8 mouse cellular contexts compared by ENCODE assay signal in the genomic region with DNA sequence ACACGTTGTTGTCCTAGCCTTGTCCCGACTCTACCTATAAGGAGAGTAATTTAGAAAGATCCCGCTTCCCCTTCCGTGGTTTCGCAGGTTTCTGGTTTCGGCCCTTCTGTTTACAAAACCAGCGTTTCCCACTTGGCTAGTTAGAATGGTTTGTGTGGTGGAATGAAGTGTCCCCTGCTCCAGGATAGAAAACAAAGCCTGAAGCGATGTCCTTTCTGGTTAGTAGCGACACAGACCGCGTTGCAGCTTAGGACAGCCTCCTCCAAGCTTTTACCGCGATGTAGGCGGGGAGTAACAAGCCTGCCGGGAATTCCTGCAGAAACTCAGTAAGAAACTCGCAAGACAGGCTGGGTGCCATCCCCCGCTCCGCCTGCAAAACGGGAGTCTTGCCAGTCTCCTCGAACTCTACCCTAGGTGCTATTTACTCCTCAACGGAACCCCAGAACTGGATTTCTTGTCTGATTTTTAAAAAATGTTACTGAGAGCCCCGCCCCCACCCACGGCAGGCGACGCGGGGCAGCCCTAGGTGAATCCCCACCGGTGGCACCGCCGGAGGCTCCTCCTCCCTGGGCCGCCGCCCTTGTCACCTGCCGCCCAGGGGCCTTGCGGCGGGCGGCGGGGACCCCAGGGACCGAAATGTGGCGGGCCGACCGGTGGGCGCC. TPM values are rescaled to one million over a fixed set of nuclear protein-coding genes. Genes with fewer than 3 reads are reported as not detected.
DNase-seq lines count a peak whose midpoint lies in the region; ATAC-seq and TF ChIP-seq lines count a peak whose summit lies in the region.

A gene (plus strand): TSS at position 382 of the 662 bp plus-strand sequence.

- no peak for TF ChIP-seq POLR2A in thymus, adult 2 months (IDR thresholded peaks at IDR 0.05; ENCODE audit: control insufficient read depth, extremely low read depth, insufficient read depth, low read length, poor library complexity)

- no peak for TF ChIP-seq CTCF in thymus, adult 2 months (IDR thresholded peaks at IDR 0.05; ENCODE audit: borderline replicate concordance, control insufficient read depth, extremely low read depth, insufficient read depth, low read length, poor library complexity)

- H3K27ac ChIP-seq in thymus, adult 2 months (ENCODE audit: control insufficient read depth, insufficient read depth, low read length): no peak within 1 kb of the TSS
- peak within 1 kb of the TSS; percentile 81 for H3K27ac ChIP-seq in forebrain, embryonic 10.5 days
- no peak within 1 kb of the TSS for H3K27ac ChIP-seq in hindbrain, embryonic 13.5 days
- no peak within 1 kb of the TSS for H3K27ac ChIP-seq in macrophage

- WGBS in thymus, adult 2 months: 2% methylated on average over 41 of the region's 41 CpGs
- WGBS in forebrain, embryonic 10.5 days: under 1% methylated on average over 41 of the region's 41 CpGs
- WGBS in hindbrain, embryonic 13.5 days: 1% methylated on average over 41 of the region's 41 CpGs
- WGBS in macrophage (ENCODE audit: missing documents): 1% methylated on average over 39 of the region's 41 CpGs

- no peaks in the 10 kb centered on the region for H3K36me3 ChIP-seq in thymus, adult 2 months (ENCODE audit: control insufficient read depth, insufficient read depth, low read length)
- H3K36me3 ChIP-seq in forebrain, embryonic 10.5 days (replicated peaks): no peaks in the 10 kb centered on the region
- no peaks in the 10 kb centered on the region for H3K36me3 ChIP-seq in hindbrain, embryonic 13.5 days
- no peaks in the 10 kb centered on the region for H3K36me3 ChIP-seq in macrophage (ENCODE audit: inconsistent target)

- H3K4me3 ChIP-seq in thymus, adult 2 months (ENCODE audit: control insufficient read depth, insufficient read depth, low read length): peak within 1 kb of the TSS; percentile 25
- peak within 1 kb of the TSS; percentile 76 for H3K4me3 ChIP-seq in forebrain, embryonic 10.5 days
- peak within 1 kb of the TSS; percentile 49 for H3K4me3 ChIP-seq in hindbrain, embryonic 13.5 days
- peak within 1 kb of the TSS; percentile 17; the same call in 1 of the 2 replicates for H3K4me3 ChIP-seq in macrophage (ENCODE audit: inconsistent target)

- peaks cover 28% of the 10 kb centered on the region for H3K27me3 ChIP-seq in thymus, adult 2 months (ENCODE audit: control insufficient read depth, insufficient read depth, low read length)
- H3K27me3 ChIP-seq in forebrain, embryonic 10.5 days (ENCODE audit: poor library complexity, severe bottlenecking): peaks cover 65% of the 10 kb centered on the region
- H3K27me3 ChIP-seq in hindbrain, embryonic 13.5 days: peaks cover 72% of the 10 kb centered on the region

- no peak for ATAC-seq in hindbrain, embryonic 13.5 days (ENCODE audit: low FRiP score)

- no peaks in the 10 kb centered on the region for H3K79me2 ChIP-seq in macrophage (ENCODE audit: inconsistent target)

- H3K9ac ChIP-seq in hindbrain, embryonic 13.5 days: peak within 1 kb of the TSS; percentile 68

- DNase-seq in thymus, adult 2 months: peak; percentile 13
- no peak for DNase-seq in thymus, postnatal 14 days
- DNase-seq in forebrain, embryonic 10.5 days (ENCODE audit: extremely low spot score, low spot score): peak; percentile 52
- peak; percentile 51 to 62 for DNase-seq in left cerebral cortex, adult 18-20 months (ENCODE audit: low spot score in 2 of 2)
- peak; percentile 46 for DNase-seq in right cerebral cortex, postnatal 14 days
- DNase-seq in thymus, adult 18-20 months: no peak

- H3K9me3 ChIP-seq in forebrain, embryonic 10.5 days: no peaks in the 10 kb centered on the region
- H3K9me3 ChIP-seq in hindbrain, embryonic 13.5 days: no peaks in the 10 kb centered on the region

- H3K4me2 ChIP-seq in hindbrain, embryonic 13.5 days: peak within 1 kb of the TSS; percentile 88

- H3K4me1 ChIP-seq in thymus, adult 2 months (replicated peaks; ENCODE audit: control insufficient read depth, insufficient read depth, low read length): peaks cover 5% of the 10 kb centered on the region; the same call in 1 of the 2 replicates
- H3K4me1 ChIP-seq in forebrain, embryonic 10.5 days: peaks cover 23% of the 10 kb centered on the region
- peaks cover 13% of the 10 kb centered on the region for H3K4me1 ChIP-seq in hindbrain, embryonic 13.5 days (replicated peaks)

RNA-seq across cellular contexts. Expression of the gene that starts here (rescaled TPM):
- 2.0 and 2.5 TPM in 2 replicates for polyA plus RNA-seq in thymus, adult 2 months (2012; rRNA removed)
- 0.37 and 0.61 TPM in 2 replicates for polyA plus RNA-seq in forebrain, embryonic 10.5 days (2016; fragmentation: Nextera tagmentation; extraction: Ambion mirVana)
- 0.14 and 0.42 TPM in 2 replicates for polyA plus RNA-seq in hindbrain, embryonic 13.5 days (2015; fragmentation: Nextera tagmentation; extraction: Ambion mirVana)
- under 1 TPM; 0.28 to 0.37 TPM for total RNA-seq in left cerebral cortex, adult 18-20 months (2021)
- total RNA-seq in macrophage (2018; cell fraction: chromatin; rRNA removed): not detected
- total RNA-seq in macrophage (2018; cell fraction: cytosol; rRNA removed): under 1 TPM in 3 of 26 experiments, not detected in 23; under 0.01 to 0.05 (median 0.03) TPM
- under 1 TPM in 2 of 26 experiments, not detected in 24; 0.16 to 0.29 TPM for total RNA-seq in macrophage (2018; cell fraction: nucleus; rRNA removed)
- 0.04 TPM in 1 of 3 replicates, not detected in the others for polyA plus RNA-seq in macrophage (2018)

Comparison
In these comparisons a context has a peak if more than half of its experiments do, and no peak if none do; other contexts are left out.
1. DNase-seq: peak in thymus, adult 2 months (single experiment) and right cerebral cortex, postnatal 14 days (single experiment); none in thymus, postnatal 14 days (single experiment) and thymus, adult 18-20 months (0 of 2).
2. Peak in DNase-seq, H3K4me3 ChIP-seq and H3K27ac ChIP-seq in forebrain, embryonic 10.5 days; RNA of the gene not detected or under 1 TPM.
3. Peak in DNase-seq in left cerebral cortex, adult 18-20 months; RNA of the gene not detected or under 1 TPM.
4. H3K4me3 ChIP-seq: peak in every context shown above with its lines; median percentile 76 in forebrain, embryonic 10.5 days; 49 in hindbrain, embryonic 13.5 days; 25 in thymus, adult 2 months; 17 in macrophage.